Mouse (Mus musculus): ENCODE measurements around the gene Rpp40. TPM values are rescaled to one million over a fixed set of nuclear protein-coding genes. Genes with fewer than 3 reads are reported as not detected.

Gene Rpp40
- total RNA-seq, 2 experiments from 2014 or later = 11.8 to 17.2 TPM

DNA sequence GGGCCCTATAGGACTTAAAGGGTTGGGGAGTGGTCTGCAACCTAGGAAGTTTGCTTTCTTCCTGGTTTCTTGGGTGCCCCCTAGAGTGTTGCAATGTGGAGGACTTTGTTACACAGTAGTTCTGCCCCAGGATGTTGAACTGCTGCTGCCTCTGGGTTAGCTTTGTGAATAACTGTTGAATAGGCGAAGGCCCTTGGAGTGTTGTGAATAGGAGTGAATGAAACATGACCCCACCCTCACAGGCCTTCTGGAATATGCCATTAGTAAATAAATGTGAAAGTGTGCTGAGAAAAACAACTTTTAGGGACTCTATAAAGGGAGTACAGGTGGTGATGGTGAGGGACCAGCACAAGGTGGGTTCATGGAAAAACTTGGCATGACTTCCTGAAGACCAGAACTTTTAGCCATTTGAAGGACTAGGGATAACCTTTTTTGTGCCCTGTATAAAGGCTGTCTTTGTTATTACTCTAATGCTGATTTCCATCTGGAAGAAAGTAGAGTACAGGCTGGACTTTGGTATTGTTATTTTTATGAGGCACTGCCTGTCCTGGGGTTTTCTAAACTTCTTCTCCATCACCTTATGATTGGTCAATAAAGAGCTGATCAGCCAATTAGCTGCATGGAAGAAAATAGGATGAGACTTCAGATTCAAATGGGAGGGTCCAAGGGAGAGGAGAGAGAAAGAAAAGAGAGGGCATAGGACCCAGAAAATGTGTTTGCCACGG lies 53.1 kb downstream of the Rpp40 start:
- DNase-seq (ENCODE audit: low spot score) = no peak

- DNase-seq (ENCODE audit: low spot score) = no peak
Measured at GRCm38 (mm10) chr13:35851581-35851980, 54.6 kb downstream of the Rpp40 start.

DNA sequence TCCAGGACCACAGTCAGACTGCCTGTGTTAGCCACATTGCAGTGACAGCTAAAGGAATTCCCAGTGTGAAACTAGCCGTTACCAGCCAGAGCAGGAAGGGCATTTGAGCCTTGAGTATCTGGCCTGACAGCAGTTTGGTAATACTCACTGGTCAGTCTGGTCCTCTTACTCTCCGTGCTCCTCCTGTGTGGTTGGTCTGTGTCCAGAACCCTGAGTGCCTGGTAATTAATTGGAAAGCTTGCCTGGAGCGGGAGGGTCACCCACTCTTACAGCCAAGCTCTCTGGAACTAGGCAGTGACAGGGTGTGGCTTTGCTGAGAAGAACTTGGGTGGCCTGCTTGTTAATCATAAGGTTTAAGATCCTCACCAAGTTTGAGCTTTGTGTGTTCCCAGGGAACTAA lies 57.5 kb downstream of the Rpp40 start:
- peak; percentile 29 for DNase-seq (ENCODE audit: low spot score)

DNA sequence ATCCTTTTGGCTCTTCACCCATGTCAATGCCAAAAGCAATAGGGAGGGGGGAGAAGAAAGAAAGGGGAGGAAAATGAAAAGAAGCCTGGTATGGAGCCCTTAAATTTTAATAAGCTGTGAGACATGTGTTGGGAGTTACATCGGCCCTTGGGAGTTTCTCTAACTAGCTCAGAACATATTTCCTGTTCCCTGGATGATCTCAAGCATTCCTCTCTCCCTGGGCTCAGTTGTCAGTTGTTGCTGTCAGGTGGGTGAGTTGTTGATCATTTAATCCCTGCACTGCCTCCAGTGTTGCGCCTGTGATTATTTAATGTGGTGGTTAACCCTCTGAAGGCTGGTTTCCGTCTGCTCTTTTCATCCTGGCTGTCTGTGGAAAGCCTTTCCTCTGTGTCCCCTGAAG lies 60.9 kb downstream of the Rpp40 start:
- no peak for DNase-seq (ENCODE audit: low spot score)

Other genes with a start within 250 kb of the Rpp40 start
- 1 to 10 TPM; 4.5 to 5.8 TPM for gene Cdyl, start 246.5 kb downstream of the Rpp40 start, total RNA-seq (2021)
- gene Ppp1r3g, start 52.5 kb upstream of the Rpp40 start, total RNA-seq (2021) = not detected
- gene Fars2, start 211.1 kb upstream of the Rpp40 start, total RNA-seq (2021) = 10 to 100 TPM; 34.7 to 36.1 TPM
- 1 to 10 TPM; 6.8 to 6.9 TPM for gene Lyrm4, start 211.2 kb upstream of the Rpp40 start, total RNA-seq (2021)